Mouse (Mus musculus): ENCODE measurements around the gene Zdhhc16. TPM values are rescaled to one million over a fixed set of nuclear protein-coding genes. Genes with fewer than 3 reads are reported as not detected.

Gene Zdhhc16
- polyA plus RNA-seq, 1 experiment from 2014 or later, result 67.7 TPM

GRCm38 (mm10) chr19:41901696-41902095, 31.6 kb upstream of the Zdhhc16 start:
- no peak overlapping the region for H3K4me3 ChIP-seq (ENCODE audit: low read depth, low read length)
- H3K27ac ChIP-seq (ENCODE audit: low read depth, low read length), result no peak overlapping the region
- WGBS, result 32% methylated on average over 2 of the region's 2 CpGs
- 0 out of 2 replicates have a peak overlapping the region, but pooled peaks have one; percentile 4 for H3K9ac ChIP-seq (replicated peaks; ENCODE audit: low read depth, low read length)
- ATAC-seq (ENCODE audit: low read depth), result no peak
- H3K4me1 ChIP-seq (ENCODE audit: control insufficient read depth, insufficient read depth, low read length), result 0 out of 2 replicates have a peak, but pooled peaks cover 2% of the 10 kb centered on the region
- H3K36me3 ChIP-seq (ENCODE audit: control insufficient read depth, insufficient read depth, low read length), result no peaks in the 10 kb centered on the region
- H3K9me3 ChIP-seq (ENCODE audit: control insufficient read depth, low read length), result no peaks in the 10 kb centered on the region
- no peak overlapping the region for H3K4me2 ChIP-seq (ENCODE audit: low read depth, low read length)
- H3K27me3 ChIP-seq (ENCODE audit: control insufficient read depth, insufficient read depth, low read length), result no peaks in the 10 kb centered on the region

DNA sequence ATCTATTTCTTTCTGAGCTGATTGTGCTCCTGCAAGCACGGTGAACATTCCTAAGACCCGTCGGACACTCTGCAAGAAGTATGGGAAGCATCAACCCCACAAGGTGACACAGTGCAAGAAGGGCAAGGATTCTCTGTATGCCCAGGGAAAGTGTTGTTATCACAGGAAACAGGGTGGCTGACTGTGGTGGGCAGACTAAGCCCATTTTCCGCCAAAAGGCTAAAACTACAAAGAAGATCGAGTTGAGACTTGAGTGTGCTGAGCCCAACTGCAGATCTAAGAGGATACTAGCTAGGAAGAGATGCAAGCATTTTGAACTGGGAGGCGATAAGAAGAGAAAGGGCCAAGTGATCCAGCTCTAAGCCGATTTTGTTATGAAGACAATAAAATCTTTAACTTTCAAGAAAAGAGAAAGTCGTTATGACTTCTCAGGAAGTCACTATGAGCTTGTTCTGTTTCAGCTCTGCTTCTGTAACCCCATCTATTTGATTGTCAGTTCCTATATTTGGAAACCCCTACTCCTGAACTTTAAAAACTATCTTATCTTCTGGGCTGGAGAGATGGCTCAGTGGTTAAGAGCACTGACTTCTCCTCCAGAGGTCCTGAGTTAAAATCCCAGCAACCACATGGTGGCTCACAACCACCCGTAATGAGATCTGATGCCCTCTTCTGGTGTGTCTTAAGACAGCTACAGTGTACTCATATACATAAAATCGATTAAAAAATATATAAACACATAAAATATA, 30.3 kb upstream of the Zdhhc16 start:
- Histone ChIP-seq H3K4me3 (ENCODE audit: low read depth, low read length) (no peak overlapping the region), H3K4me2 (ENCODE audit: low read depth, low read length) (no peak overlapping the region), H3K36me3 (ENCODE audit: control insufficient read depth, insufficient read depth, low read length) (no peaks in the 10 kb centered on the region), H3K27me3 (ENCODE audit: control insufficient read depth, insufficient read depth, low read length) (no peaks in the 10 kb centered on the region), H3K9ac (replicated peaks; ENCODE audit: low read depth, low read length) (no peak overlapping the region), H3K27ac (ENCODE audit: low read depth, low read length) (no peak overlapping the region), H3K9me3 (ENCODE audit: control insufficient read depth, low read length) (no peaks in the 10 kb centered on the region), H3K4me1 (ENCODE audit: control insufficient read depth, insufficient read depth, low read length) (no peaks in the 10 kb centered on the region)
- ATAC-seq (ENCODE audit: low read depth), result no peak
- 89% methylated on average over 10 of the region's 10 CpGs for WGBS

GRCm38 (mm10) chr19:41905246-41905645, 28.0 kb upstream of the Zdhhc16 start:
- ATAC-seq (ENCODE audit: low read depth), result no peak
- 90% methylated on average over 2 of the region's 2 CpGs for WGBS

DNA sequence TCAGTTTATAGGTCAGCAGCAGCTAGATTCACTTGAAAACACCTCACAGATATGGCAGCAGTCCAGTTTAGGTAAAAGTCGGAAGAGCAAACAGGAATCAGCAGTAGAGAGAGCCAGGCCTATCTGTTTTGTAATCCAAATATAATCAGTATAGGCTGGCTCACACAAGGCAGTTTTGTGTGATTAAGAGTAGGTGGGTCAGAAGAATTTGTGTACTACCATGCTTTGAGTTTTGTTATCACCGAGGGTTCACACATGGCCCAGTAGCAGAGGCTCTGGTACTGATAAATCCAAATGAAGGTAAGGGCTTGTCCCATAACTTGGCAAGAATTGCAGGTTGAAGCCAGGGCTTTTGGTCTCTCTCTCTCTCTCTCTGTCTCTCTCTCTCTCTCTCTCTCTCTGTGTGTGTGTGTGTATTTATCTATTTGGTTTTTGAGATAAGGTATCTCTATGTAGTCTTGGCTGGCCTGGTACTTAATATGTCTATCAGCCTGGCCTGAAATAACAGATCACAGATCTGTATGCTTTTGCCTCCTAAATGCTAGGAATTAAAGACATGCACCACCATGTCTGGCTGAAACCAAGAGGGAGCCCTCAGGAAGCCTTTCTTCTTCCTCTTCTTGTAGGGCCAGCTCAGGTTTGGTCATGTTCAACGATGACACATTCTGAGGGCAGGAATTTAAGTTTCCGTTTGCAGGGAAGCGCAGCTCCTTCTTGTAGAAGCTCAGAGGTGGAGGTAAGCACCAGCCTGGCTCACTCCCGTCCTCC, 26.8 kb upstream of the Zdhhc16 start:
- no peak overlapping the region for H3K9ac ChIP-seq (replicated peaks; ENCODE audit: low read depth, low read length)
- no peaks in the 10 kb centered on the region for H3K27me3 ChIP-seq (ENCODE audit: control insufficient read depth, insufficient read depth, low read length)
- H3K36me3 ChIP-seq (ENCODE audit: control insufficient read depth, insufficient read depth, low read length), result no peaks in the 10 kb centered on the region
- H3K4me2 ChIP-seq (ENCODE audit: low read depth, low read length), result no peak overlapping the region
- H3K9me3 ChIP-seq (ENCODE audit: control insufficient read depth, low read length), result no peaks in the 10 kb centered on the region
- ATAC-seq (ENCODE audit: low read depth), result no peak
- H3K4me3 ChIP-seq (ENCODE audit: low read depth, low read length), result no peak overlapping the region
- WGBS, result 71% methylated on average over 6 of the region's 6 CpGs
- H3K27ac ChIP-seq (ENCODE audit: low read depth, low read length), result no peak overlapping the region
- H3K4me1 ChIP-seq (ENCODE audit: control insufficient read depth, insufficient read depth, low read length), result no peaks in the 10 kb centered on the region

More at GRCm38 (mm10) chr19:41905246-41905645, 28.0 kb upstream of the Zdhhc16 start:
- Histone ChIP-seq H3K27ac (ENCODE audit: low read depth, low read length) (no peak overlapping the region), H3K4me2 (ENCODE audit: low read depth, low read length) (no peak overlapping the region), H3K27me3 (ENCODE audit: control insufficient read depth, insufficient read depth, low read length) (no peaks in the 10 kb centered on the region), H3K4me1 (ENCODE audit: control insufficient read depth, insufficient read depth, low read length) (no peaks in the 10 kb centered on the region), H3K36me3 (ENCODE audit: control insufficient read depth, insufficient read depth, low read length) (no peaks in the 10 kb centered on the region), H3K4me3 (ENCODE audit: low read depth, low read length) (no peak overlapping the region), H3K9ac (replicated peaks; ENCODE audit: low read depth, low read length) (no peak overlapping the region), H3K9me3 (ENCODE audit: control insufficient read depth, low read length) (no peaks in the 10 kb centered on the region)

GRCm38 (mm10) chr19:41907079-41907760, 26.1 kb upstream of the Zdhhc16 start:
- Histone ChIP-seq H3K27me3 (ENCODE audit: control insufficient read depth, insufficient read depth, low read length) (no peaks in the 10 kb centered on the region), H3K36me3 (ENCODE audit: control insufficient read depth, insufficient read depth, low read length) (no peaks in the 10 kb centered on the region), H3K4me3 (ENCODE audit: low read depth, low read length) (no peak overlapping the region), H3K9ac (replicated peaks; ENCODE audit: low read depth, low read length) (no peak overlapping the region), H3K9me3 (ENCODE audit: control insufficient read depth, low read length) (no peaks in the 10 kb centered on the region), H3K27ac (ENCODE audit: low read depth, low read length) (no peak overlapping the region), H3K4me2 (ENCODE audit: low read depth, low read length) (no peak overlapping the region), H3K4me1 (ENCODE audit: control insufficient read depth, insufficient read depth, low read length) (no peaks in the 10 kb centered on the region)
- WGBS, result 68% methylated on average over 8 of the region's 8 CpGs
- no peak for ATAC-seq (ENCODE audit: low read depth)

- Histone ChIP-seq H3K27me3 (ENCODE audit: control insufficient read depth, insufficient read depth, low read length) (no peaks in the 10 kb centered on the region), H3K4me1 (ENCODE audit: control insufficient read depth, insufficient read depth, low read length) (peaks cover 11% of the 10 kb centered on the region), H3K4me3 (ENCODE audit: low read depth, low read length) (no peak overlapping the region), H3K36me3 (ENCODE audit: control insufficient read depth, insufficient read depth, low read length) (no peaks in the 10 kb centered on the region), H3K27ac (ENCODE audit: low read depth, low read length) (no peak overlapping the region), H3K9ac (replicated peaks; ENCODE audit: low read depth, low read length) (no peak overlapping the region), H3K4me2 (ENCODE audit: low read depth, low read length) (no peak overlapping the region), H3K9me3 (ENCODE audit: control insufficient read depth, low read length) (no peaks in the 10 kb centered on the region)
- ATAC-seq (ENCODE audit: low read depth), result no peak
- 92% methylated on average over 3 of the region's 3 CpGs for WGBS
Measured at GRCm38 (mm10) chr19:41908736-41909135, 24.5 kb upstream of the Zdhhc16 start.

- WGBS, result 90% methylated on average over 2 of the region's 2 CpGs
Measured at GRCm38 (mm10) chr19:41910396-41910795, 22.9 kb upstream of the Zdhhc16 start.

DNA sequence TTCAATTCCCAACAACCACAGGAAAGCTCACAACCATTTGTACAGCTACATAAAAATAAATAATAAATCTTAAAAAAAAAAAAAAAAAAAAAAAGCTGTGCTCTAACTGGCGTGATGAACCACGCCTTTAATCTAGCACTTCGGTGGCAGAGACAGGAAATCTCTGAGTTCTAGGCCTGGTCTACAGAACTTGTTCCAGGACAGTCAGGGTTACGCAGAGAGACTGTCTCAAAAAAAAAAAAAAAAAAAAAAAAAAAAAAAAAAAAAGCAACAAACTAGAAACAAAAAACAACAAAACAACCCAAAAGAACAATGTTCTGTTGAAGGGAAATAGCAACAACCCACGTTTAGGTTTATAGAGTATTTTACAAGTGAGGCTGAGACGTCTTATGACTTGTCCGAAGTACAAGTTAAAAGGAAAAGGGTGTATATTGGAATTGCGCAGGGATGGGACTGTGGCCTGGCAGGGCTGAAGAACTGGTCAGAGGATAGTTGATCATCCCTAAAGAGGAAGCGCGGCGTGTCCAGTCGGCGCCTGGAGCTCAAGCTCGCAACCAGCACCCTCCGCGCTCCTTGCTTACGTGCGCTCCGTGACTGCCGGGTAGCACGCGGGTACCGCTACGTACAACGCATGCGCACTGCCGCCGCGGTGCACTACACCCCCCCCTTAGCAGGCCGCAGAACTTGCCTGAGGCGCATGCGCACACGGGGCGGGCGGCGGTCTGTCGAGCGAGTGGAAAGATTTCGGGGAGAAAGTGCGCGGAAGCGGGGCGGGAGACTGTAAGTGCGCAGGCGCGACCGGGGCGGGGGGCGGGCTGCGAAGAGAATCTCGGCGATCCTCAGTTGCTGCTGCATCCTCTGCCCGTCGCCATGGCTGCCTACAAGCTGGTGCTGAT, 21.9 kb upstream of the Zdhhc16 start, which contains the start of gene Pgam1:
TSS of gene Pgam1 (plus strand) at position 746 of the 896 bp plus-strand sequence.
- peak; percentile 93 for ATAC-seq (ENCODE audit: low read depth)
- Histone ChIP-seq H3K4me1 (ENCODE audit: control insufficient read depth, insufficient read depth, low read length) (peaks cover 14% of the 10 kb centered on the region), H3K4me2 (ENCODE audit: low read depth, low read length) (peak within 1 kb of the TSS; percentile 98), H3K36me3 (ENCODE audit: control insufficient read depth, insufficient read depth, low read length) (peaks cover 4% of the 10 kb centered on the region; the same call in 1 of the 2 replicates), H3K27me3 (ENCODE audit: control insufficient read depth, insufficient read depth, low read length) (no peaks in the 10 kb centered on the region), H3K4me3 (ENCODE audit: low read depth, low read length) (peak within 1 kb of the TSS; percentile 95), H3K27ac (ENCODE audit: low read depth, low read length) (peak within 1 kb of the TSS; percentile 82), H3K9me3 (ENCODE audit: control insufficient read depth, low read length) (no peaks in the 10 kb centered on the region), H3K9ac (replicated peaks; ENCODE audit: low read depth, low read length) (peak within 1 kb of the TSS; percentile 74)
- 6% methylated on average over 54 of the region's 54 CpGs for WGBS

More at GRCm38 (mm10) chr19:41910396-41910795, 22.9 kb upstream of the Zdhhc16 start:
- Histone ChIP-seq H3K9ac (replicated peaks; ENCODE audit: low read depth, low read length) (no peak overlapping the region), H3K4me3 (ENCODE audit: low read depth, low read length) (no peak overlapping the region), H3K27me3 (ENCODE audit: control insufficient read depth, insufficient read depth, low read length) (no peaks in the 10 kb centered on the region), H3K36me3 (ENCODE audit: control insufficient read depth, insufficient read depth, low read length) (no peaks in the 10 kb centered on the region), H3K4me1 (ENCODE audit: control insufficient read depth, insufficient read depth, low read length) (peaks cover 14% of the 10 kb centered on the region), H3K9me3 (ENCODE audit: control insufficient read depth, low read length) (no peaks in the 10 kb centered on the region), H3K4me2 (ENCODE audit: low read depth, low read length) (no peak overlapping the region), H3K27ac (ENCODE audit: low read depth, low read length) (no peak overlapping the region)
- ATAC-seq (ENCODE audit: low read depth), result no peak
